Mouse (Mus musculus): Measurements from ENCODE around the gene Ube2u. TPM values are rescaled to one million over a fixed set of nuclear protein-coding genes. Genes with fewer than 3 reads are reported as not detected.
"Not testable (repeated sequence)": the region's sequence is repeated elsewhere in the genome, so short reads cannot be mapped to it uniquely, and the experiment has no call there.

Ube2u gene
- not detected in 2 replicates for total RNA-seq (2015; ENCODE audit: low replicate concordance)
- not detected in 2 replicates for total RNA-seq (2017; ENCODE audit: low replicate concordance)

DNA sequence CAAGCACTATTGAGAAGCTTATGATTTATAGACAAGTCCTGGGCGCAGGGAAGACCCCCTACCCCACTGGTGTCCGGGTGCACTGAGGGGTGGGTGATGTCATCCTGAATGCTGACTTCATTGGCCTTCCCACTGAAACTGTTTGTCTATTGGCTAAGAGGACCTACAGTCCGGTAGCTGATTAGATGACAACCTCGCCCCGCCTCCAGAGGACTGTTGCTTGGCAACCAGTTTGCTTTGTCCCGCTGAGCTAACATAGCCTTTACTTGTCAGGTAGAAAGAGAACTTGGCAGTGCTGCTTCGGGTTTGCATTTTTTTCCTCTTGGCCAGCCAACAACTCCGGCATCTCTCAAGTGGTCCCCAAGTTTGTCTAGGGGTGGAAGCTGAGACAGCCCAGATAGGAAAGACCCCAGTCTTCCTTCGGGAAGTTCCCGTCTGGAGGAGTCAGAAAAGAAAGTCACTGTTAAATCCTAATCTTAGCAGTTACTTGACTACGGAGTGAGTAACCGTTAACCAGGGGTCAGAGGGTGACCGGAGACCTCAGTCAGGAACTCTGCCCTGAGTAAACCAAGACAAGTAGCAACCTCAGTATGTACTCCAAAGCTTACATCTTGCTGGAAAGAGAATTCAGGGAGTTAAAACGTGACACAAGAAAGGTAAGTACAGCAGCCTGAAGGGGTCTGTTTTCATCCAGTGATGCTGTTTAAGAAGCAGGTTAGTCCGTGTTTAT is at the start of gene Ube2u:
Gene Ube2u (plus strand): TSS at position 258 of the 730 bp plus-strand sequence.
- ATAC-seq (replicated peaks; ENCODE audit: low FRiP score, poor library complexity, severe bottlenecking): no peak

GRCm38 (mm10) chr4:100429371-100429900 is 49.2 kb upstream of the Ube2u start:
- ATAC-seq (replicated peaks; ENCODE audit: low FRiP score, poor library complexity, severe bottlenecking): no peak

DNA sequence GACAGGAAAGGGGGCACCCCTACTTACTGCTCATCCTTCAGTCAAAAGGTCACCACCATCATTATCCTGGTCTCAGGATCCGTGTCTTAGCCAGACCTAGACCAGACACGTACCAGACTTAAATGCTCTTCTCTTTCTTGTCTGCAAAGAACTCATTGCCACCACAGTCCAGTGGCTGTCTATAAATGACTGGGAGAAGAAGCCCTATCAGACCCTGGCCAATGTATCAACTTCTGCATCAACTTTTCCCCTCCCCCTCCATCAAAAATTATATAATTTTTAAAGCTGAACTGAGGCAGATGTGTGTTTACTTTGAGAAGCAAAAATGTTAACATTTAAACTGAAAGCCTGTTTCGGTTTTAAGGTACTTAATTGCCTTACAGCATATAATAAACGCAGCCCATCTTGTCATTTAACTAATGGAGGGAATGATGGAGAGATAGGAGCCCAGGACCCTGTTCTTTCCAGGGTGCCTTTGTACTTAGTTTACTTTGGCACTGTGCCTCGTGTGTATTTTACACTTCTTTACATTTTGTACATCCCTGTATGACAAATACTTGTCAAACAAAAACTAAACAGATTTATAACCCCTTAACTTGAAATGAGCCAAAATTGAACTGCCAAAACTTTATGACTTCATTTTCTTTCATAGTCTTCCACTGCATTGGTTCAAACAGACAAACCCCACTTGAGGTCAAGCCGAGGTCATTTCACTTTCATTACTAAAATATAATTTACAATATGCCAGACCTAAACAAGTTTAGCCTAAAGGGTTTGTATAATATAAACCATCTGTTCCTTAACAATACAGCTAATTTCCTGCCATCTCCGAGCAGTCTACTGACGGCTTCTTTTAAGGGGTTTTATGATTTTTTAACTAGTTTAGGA is 43.1 kb upstream of the Ube2u start:
- no peak for ATAC-seq (replicated peaks; ENCODE audit: low FRiP score, poor library complexity, severe bottlenecking)

GRCm38 (mm10) chr4:100436169-100436547 is 42.5 kb upstream of the Ube2u start:
- ATAC-seq (replicated peaks; ENCODE audit: low FRiP score, poor library complexity, severe bottlenecking): no peak

- ATAC-seq (replicated peaks; ENCODE audit: low FRiP score, poor library complexity, severe bottlenecking): no peak
Measured at GRCm38 (mm10) chr4:100446897-100447296, 31.8 kb upstream of the Ube2u start.

DNA sequence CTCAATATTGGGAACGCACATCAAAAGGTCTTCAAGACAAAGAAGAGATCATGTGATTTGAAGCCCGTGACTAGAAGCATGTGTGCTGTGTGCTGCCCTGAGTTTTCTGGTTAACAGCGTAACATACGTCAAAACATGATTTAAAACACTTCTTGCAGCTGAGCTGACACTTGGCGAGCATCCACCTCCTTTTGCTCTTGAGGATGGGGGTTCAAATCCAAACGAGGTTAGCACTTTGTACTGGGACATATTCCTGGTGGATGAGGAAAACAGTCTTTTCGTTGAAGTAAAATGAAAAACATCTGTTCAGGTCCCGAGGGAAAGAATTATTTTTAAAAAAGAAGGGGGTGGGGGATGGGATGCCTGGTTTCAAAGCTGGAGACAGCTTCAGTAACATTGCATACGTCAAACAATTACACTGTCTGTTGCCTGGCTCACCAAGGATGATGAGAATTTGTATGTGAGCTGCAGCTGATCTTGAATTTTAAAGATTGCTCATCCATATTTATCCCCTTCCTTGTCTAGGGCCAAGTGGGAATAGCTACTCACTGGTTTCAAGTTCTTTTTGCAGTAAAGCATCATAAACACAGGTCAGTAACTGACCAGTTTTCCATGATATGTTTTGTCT is 16.0 kb upstream of the Ube2u start:
- ATAC-seq (replicated peaks; ENCODE audit: low FRiP score, poor library complexity, severe bottlenecking): no peak

- no peak for ATAC-seq (replicated peaks; ENCODE audit: low FRiP score, poor library complexity, severe bottlenecking)
Measured at GRCm38 (mm10) chr4:100488447-100488846, 9.8 kb downstream of the Ube2u start.

GRCm38 (mm10) chr4:100495176-100495575 is 16.5 kb downstream of the Ube2u start:
- ATAC-seq (replicated peaks; ENCODE audit: low FRiP score, poor library complexity, severe bottlenecking): no peak

- no peak for ATAC-seq (replicated peaks; ENCODE audit: low FRiP score, poor library complexity, severe bottlenecking)
Measured at GRCm38 (mm10) chr4:100496521-100496920, 17.9 kb downstream of the Ube2u start.

DNA sequence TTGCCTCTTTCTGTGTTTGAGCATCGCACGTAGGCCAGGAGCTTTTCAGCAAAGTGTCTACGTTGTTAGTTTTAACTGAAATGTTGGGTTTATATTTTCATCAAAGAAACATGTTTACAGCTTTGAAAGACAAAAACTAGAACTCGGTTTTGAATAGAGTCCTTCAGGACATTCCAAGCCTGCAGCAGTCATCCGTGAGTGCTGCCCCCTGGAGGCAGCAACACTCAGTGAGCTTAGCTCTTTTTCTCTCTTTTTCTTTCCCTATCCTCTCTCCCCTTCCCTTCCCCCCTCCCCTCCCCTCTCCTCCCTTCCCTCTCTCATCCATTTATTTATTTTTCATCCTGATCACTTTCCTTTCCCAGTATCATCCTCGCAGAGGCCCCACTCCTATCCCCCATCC is 19.5 kb downstream of the Ube2u start:
- ATAC-seq (replicated peaks; ENCODE audit: low FRiP score, poor library complexity, severe bottlenecking): no peak

DNA sequence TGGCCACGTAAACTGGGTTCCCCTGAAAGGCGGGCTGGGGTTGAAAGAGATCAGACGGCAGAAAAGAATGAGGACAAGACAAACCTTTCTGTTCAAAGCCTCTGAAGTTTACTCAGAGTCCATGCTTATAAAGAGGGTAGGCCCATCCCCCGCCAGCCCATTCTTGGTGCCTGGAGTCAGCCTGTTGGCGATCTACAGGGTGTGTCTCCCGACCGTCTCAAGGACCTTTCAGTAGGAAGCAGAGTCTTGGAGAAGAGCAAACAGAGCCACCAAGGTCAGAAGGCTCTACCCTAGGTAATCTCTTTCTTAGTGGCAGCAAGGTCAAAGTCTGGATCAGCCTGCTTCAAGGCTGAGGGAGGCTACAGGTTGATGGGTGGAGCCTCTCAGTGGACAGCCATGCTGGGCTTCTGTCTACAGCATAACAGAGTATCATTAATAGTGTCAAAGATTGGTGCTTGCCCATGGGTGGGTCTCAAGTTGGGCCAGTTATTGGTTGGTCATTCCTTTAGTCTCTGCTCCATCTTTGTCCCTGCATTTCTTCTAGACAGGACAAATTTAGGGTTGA is 20.5 kb downstream of the Ube2u start:
- not testable (repeated sequence) for ATAC-seq (replicated peaks; ENCODE audit: low FRiP score, poor library complexity, severe bottlenecking)

DNA sequence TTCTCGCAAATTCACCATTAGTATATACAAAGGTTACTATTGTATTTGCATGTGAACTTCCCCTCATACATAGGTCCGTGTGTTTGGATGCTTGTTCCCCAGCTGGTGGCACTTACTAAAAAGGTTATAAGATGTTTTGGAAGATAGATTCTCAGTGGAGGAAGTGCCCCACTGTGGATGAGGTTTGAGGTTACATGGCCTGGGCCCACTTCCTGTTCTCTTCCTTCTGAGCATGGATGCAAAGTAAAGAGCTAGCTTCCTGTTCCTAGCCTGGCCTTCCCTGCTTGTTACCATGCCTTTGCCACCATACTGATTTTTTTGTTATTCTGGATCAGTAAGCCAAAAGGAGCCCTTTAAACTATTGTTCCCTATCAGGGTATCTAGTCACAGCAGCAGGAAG is 24.7 kb downstream of the Ube2u start:
- ATAC-seq (replicated peaks; ENCODE audit: low FRiP score, poor library complexity, severe bottlenecking): no peak

GRCm38 (mm10) chr4:100517646-100518045 is 39.0 kb downstream of the Ube2u start:
- no peak for ATAC-seq (replicated peaks; ENCODE audit: low FRiP score, poor library complexity, severe bottlenecking)

DNA sequence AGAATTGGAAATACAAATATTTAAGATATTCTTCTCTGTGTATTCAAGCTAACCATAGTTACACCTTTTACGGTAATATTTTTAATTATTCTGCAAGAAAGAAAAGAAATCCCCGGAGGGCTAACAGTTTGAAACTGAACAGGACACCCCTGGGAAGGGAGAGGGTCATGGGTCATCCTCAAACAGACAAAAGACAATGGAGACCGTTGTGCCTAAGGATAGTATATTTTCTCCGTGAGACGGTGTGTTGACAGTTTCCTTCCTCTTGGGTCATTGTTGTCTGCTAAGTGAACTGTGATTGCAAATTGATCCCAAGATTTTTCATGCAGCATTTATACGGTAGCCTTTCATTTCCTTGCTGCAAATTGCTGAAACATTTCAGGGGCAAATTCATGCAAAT is 43.9 kb downstream of the Ube2u start:
- no peak for ATAC-seq (replicated peaks; ENCODE audit: low FRiP score, poor library complexity, severe bottlenecking)

GRCm38 (mm10) chr4:100524741-100525140 is 46.1 kb downstream of the Ube2u start:
- ATAC-seq (replicated peaks; ENCODE audit: low FRiP score, poor library complexity, severe bottlenecking): no peak

DNA sequence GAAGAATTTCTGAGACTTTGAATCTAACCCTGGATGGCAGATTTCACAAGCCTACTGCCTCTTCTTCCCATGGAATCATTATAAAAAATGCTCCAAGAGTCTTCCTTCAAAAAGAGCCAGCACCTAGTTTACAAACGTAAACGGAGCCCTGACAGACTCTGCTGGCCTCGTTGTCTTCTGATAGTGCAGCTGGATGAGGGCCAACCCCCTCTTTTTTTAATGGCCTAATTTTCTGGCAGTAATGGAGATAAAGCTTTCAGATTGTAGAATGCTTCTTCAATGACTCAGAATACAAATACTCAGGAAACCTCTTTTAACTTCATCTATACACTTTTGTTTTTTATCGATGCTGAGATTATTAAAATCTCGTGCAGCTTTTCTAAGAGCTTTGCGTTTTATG is 47.6 kb downstream of the Ube2u start:
- ATAC-seq (replicated peaks; ENCODE audit: low FRiP score, poor library complexity, severe bottlenecking): no peak

DNA sequence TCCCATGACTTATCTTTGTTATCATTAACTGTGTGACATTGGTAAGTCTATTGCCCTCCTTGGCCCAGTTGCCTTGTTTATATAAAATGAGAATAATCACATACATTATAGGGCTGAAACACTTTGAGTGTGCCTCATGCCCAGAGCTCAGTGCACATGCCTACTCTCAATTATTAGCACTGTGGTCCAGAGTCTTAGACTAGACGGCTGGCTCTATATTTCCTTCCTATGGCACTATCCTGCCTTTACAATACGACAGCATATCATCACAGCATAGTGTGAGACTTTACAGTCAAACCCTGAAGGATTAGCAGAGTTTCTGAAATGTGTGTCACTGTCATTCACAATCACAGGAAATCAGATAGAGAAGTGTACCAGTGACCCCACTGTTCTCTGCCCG is 48.4 kb downstream of the Ube2u start:
- ATAC-seq (replicated peaks; ENCODE audit: low FRiP score, poor library complexity, severe bottlenecking): no peak

DNA sequence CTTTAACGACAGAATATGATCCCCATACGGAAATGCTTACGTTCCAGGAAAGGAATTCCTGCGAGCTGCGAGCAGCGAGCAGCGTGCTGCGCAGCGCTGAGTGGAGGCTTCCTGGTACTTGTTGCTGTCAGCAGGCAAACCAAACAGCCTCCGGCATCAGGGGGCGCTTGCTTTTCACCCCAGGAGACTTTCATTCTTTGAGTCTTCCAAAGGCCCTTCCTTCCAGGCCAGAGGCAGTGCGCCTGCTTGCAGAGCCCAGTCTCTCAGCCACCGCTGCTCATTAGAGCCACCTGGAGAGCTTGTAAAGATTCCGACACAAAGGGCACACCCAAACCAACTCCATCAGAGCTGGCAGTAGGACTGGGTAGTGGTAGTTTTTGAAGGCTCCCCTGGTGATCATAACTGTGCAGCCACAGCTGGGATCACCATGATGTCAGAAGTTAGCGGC is 48.9 kb downstream of the Ube2u start:
- no peak for ATAC-seq (replicated peaks; ENCODE audit: low FRiP score, poor library complexity, severe bottlenecking)

DNA sequence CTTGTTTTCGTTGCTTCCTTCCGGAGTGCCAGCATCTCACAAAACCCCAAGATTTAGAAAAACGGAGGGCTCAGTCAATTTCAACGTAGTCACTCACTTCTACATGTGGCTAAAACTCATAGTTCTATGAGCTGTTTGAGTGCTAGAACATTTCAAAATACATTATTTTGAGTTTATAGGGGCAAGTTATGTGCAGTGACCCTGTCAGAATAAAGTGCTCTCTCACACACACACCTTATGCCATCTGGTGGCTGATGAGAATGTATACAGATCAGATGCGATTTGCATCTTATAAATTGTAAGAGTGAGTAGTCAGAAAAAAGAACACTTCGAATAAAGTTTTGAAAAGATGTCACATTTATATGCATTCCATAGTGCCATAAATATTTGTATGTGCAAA is 55.0 kb downstream of the Ube2u start:
- no peak for ATAC-seq (replicated peaks; ENCODE audit: low FRiP score, poor library complexity, severe bottlenecking)

GRCm38 (mm10) chr4:100534946-100535345 is 56.3 kb downstream of the Ube2u start:
- ATAC-seq (replicated peaks; ENCODE audit: low FRiP score, poor library complexity, severe bottlenecking): no peak

Measured in erythroblast, adult 5-6 weeks (primary cell).